Mouse (Mus musculus) R1 (cell line): ENCODE measurements around the gene Celf5.

Source experiments
- DNase-seq: peaks from one replicate; pipeline ENCODE4 v3.0.0-alpha.2; 2018; ENCODE audit warnings: low read depth, low spot score

Gene Celf5

DNA sequence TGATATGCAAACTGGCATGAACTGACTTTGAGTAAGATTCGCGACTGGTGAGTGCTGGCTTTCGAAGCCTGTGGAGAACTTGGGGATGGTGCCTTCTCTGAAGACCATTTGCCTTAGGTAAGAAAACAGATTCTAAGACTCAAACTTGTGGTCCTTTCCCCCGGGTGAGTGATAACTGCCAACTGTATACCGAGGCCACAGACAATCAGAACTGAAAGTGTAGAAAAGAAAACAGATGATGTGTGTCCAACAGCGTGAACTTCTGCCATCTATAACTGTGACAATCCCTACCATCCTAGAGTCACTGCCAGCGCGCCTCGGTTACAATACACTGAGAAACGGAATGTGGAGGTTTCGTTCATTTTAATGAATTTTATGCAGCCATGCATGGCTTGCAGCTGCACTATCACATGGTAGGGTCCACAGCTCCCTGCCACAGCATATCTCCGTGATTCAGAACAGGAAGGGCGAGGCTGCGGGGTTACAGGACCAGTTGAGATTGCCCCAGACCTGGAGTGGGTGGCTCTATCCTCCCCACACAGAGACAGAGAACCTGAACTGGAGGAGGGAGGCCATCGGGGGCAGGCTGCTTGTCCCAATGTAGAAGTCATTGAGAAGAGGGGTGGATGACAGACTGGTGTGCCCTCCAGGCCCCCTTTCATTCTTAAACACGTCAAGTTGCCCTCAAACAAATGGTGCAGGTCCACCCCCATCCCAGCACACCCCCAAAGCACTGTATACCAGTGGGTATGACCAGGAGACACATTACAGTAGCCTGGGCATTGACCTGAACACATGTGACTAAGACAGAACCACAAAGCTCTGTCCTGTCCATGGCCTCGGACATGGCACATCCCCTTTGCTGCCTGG lies 15.1 kb upstream of the Celf5 start:
- no peak for DNase-seq

GRCm38 (mm10) chr10:81496969-81497368 lies 14.5 kb upstream of the Celf5 start:
- no peak for DNase-seq

- DNase-seq = peak; percentile 99
These were observed 13.9 kb upstream of the Celf5 start, which contains the start of gene Ncln for GRCm38 (mm10) chr10:81496264-81496901. Ncln (minus strand) TSS chr10:81496392.

- no peak for DNase-seq
These were observed 13.2 kb upstream of the Celf5 start for GRCm38 (mm10) chr10:81495616-81496263.

DNA sequence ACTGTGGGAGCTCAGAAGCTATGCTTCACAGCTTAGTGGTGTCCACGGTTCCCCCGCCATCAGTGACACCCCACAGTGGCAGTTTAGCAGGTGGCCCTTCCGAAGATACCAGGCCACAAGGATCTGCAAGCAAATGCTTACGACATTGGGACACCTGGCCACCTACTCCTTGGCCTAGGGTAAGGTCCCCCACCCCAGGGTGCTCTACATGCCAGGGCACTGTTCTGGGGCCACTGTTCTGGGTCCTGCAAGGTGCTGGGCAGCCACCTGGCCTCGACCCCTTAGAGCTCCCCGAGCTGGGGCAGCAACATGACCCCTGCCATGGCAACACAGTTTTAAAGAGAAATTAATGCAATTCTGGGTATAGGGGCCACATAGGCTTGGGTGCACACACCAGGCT lies 12.6 kb upstream of the Celf5 start:
- no peak for DNase-seq

DNA sequence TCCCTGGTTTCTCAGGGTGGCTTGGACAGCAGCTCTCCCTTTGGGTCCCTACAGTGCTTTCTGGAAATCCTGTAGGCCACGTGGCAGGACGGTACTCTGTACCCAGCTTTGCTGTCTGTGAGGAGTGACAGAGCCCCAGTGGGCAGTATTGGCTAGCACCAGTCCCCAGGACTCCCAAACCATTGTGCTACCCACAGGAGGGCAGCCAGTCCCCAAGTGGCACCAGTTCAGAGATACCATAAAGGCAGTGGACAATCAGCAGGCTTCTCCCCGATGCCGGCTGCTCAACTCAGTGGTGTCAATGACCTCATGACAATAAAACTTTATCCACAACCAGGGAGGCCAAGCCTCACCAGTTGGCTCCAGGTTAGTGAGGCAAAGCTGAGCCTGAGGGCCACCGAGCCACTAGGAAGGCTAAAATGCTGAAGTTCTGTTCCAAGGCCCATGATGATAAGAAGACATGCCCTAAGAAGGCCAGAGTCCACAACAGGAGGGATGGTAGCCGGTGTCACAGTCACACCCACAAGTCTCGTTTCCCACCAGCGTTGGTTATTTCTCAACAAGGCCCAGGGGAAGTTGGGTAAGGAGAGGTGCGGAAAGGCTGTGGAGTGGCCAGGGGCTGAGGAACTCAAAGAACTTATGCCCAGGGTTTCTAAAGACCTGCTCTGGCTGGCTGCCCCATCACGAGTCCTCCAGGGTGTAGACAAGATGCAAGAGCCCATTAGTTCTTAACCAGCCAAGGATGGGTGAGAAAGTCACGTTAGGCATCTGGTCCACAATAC lies 11.9 kb upstream of the Celf5 start:
- no peak for DNase-seq

GRCm38 (mm10) chr10:81493601-81494220 lies 11.2 kb upstream of the Celf5 start:
- no peak for DNase-seq

DNA sequence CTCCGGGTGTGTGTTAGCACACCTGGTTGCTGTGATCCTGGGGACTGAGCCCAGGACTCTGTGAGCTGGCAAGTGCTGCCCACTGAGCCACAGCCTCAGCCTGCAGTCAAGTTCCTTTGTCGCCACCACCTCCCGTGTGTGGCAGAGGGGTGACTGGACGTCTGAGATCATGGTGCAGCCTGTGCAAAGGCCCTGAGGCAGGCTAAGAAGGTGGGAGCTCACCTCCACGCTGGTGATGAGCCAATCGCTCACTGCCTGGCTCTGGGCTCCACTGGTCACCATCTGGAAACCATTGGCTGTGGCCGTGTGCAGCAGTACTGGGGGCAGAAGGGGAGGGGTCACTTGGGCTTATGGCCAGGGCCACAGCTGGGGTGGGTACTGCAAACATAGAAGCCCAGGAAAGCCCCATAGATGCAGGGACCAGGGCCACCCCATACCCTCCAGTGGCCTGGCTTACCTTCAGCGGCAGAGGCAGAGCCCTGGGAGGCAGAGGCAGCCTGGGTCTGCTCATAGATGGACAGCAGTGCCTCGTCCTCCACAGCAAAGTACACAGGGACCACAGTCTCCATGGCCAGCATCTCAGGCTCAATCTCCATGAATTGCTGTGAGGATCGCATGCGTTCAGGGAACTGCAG lies 10.2 kb upstream of the Celf5 start:
- DNase-seq = no peak

- DNase-seq = no peak
These were observed 8.5 kb upstream of the Celf5 start for GRCm38 (mm10) chr10:81491018-81491417.

GRCm38 (mm10) chr10:81489941-81490340 lies 7.4 kb upstream of the Celf5 start:
- DNase-seq = no peak

- no peak for DNase-seq
These were observed 5.6 kb upstream of the Celf5 start for GRCm38 (mm10) chr10:81488081-81488480.

- no peak for DNase-seq
These were observed 4.0 kb upstream of the Celf5 start for GRCm38 (mm10) chr10:81486496-81486895.

GRCm38 (mm10) chr10:81485479-81486018 lies 3.0 kb upstream of the Celf5 start:
- no peak for DNase-seq

GRCm38 (mm10) chr10:81485060-81485449 lies 2.5 kb upstream of the Celf5 start:
- DNase-seq = peak; percentile 51

- DNase-seq = peak; percentile 42
These were observed 2.0 kb upstream of the Celf5 start for GRCm38 (mm10) chr10:81484441-81485059.

- peak; percentile 89 for DNase-seq
These were observed 1.5 kb upstream of the Celf5 start for GRCm38 (mm10) chr10:81483983-81484382.

DNA sequence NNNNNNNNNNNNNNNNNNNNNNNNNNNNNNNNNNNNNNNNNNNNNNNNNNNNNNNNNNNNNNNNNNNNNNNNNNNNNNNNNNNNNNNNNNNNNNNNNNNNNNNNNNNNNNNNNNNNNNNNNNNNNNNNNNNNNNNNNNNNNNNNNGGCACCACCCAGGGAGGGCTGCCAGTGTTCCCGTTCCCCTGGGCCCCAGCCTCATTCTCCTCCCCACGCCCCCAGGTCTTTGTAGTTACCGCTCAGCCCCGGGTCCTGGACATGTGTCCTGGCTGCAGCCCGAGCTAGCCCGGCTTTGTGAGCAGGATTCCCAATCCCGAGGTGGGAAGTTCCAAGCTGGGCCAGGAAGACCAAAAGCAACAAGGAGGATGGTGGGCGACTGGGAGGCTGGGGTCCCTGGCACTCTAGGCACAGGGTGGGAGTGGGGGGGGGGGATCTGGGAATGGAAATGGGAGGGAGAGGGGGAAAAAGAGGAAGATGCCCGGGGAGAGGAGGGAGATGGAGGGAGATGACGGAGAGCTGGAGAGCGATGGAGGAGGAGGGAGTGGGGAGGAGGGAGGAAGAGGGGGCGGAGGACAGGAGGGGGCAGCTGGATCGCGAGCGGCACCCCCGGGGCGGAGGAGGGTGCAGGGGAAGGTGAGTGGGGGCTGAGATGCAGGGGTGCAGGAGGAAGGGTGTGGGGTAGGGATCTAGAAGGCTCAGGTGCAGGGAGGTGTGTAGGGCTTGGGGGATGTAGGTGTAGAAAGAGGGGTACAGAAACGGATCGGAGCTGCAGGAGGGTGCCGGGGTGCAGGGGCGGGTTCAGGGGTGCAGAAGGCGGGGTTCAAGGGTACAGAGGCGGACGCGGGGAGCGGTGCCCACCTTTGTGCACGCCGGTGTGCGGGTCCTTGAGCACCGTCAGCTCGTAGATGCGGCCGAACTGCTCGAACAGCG lies 640 bp downstream of the Celf5 start:
- DNase-seq = no peak

- DNase-seq = no peak
These were observed 8.0 kb downstream of the Celf5 start for GRCm38 (mm10) chr10:81474461-81474860.

GRCm38 (mm10) chr10:81473003-81473451 lies 9.5 kb downstream of the Celf5 start:
- DNase-seq = peak; percentile 73
